Mouse (Mus musculus) B cell, adult 2 months (primary cell): ENCODE data around the gene Rela.
A peak's percentile ranks its signal among the peaks of the same experiment; 100 is the strongest.

Experiments
- DNase-seq, 2 experiments: peaks; one replicate each; pipeline ENCODE4 v3.0.0; 2022

Rela gene

GRCm38 (mm10) chr19:5636571-5637041 lies 677 bp upstream of the Rela start:
- peak in 1 of 2 experiments; percentile 49 for DNase-seq

- no peak for DNase-seq
These were observed 1.2 kb downstream of the Rela start for GRCm38 (mm10) chr19:5638416-5639005.

- no peak for DNase-seq
These were observed 3.1 kb downstream of the Rela start for GRCm38 (mm10) chr19:5640339-5640738.

- no peak for DNase-seq
These were observed 3.7 kb downstream of the Rela start for GRCm38 (mm10) chr19:5641021-5641420.

- no peak for DNase-seq
These were observed 4.4 kb downstream of the Rela start for GRCm38 (mm10) chr19:5641641-5642040.

GRCm38 (mm10) chr19:5645280-5645679 lies 8.0 kb downstream of the Rela start:
- DNase-seq, result no peak

DNA sequence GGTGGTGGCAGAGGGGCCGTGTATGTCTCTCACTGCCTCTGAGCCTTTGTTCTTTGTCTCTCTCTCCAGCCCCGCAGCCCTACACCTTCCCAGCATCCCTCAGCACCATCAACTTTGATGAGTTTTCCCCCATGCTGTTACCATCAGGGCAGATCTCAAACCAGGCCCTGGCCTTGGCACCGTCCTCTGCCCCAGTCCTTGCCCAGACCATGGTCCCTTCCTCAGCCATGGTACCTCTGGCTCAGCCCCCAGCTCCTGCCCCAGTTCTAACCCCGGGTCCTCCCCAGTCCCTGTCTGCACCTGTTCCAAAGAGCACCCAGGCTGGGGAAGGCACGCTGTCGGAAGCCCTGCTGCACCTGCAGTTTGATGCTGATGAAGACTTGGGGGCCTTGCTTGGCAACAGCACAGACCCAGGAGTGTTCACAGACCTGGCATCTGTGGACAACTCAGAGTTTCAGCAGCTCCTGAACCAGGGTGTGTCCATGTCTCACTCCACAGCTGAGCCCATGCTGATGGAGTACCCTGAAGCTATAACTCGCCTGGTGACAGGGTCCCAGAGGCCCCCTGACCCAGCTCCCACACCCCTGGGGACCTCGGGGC lies 9.5 kb downstream of the Rela start:
- no peak for DNase-seq

DNA sequence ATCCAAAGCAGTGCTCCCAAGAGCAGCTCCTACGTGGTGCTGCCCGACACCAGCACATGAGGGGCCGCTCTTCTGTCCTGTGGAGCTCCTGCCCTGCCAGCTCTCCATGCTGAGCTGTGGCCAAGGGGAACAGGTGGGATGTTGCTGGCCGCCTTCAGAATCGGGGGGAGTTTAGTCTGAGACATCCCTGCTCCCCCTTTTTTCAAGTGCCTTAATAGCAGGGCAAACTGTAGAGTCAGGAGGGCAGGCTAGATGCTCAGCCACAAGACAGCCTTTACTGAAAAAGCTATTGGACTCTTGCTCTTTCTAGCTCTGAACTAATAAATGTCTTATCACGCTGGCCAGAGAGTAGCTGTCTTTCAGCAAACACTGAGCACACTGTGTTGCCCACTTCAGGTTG lies 10.5 kb downstream of the Rela start:
- no peak for DNase-seq

DNA sequence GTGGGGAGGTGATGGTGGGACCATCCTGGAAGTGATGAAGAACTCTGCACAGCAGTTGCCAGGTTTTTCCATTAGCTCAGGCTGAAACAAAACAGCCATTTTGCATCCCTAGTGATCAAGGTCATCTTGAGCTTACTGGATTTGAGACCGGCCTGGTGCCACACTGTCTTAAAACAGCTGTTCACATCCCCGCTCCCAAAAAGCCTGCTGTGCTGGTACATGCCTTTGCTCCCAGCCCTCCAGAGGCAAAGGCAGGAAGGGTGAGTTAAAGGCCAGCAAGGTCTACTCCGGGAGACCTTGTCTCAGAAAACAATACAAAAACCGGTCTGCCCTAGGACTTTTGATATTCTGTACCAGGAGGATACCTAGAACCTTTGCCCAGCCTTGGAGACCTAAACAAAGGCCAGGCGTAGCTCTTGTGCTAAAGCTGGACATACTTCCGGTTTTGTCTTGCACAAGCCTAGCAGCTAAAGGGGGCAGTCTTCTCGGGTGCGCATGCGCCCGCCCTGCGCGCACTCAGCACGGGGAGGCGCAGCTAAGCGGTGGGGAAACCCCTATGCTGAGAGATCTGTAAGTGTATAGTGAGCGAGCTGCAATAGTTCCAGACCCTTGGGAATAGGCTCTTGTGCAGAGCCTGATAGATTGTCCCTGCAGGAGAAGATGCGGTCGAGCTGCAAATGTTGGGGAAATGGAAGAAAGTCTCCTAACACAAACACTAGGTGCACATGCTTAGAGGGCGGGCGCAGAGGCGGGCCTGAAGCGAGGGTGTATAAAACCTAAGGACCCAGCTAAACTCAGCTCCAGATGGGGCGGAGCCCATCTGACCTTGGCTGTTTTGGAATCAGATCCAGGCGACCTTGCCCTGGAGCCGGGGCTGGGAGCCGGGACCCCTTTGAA lies 11.4 kb downstream of the Rela start:
- DNase-seq, result peak; percentile 83 to 84

DNA sequence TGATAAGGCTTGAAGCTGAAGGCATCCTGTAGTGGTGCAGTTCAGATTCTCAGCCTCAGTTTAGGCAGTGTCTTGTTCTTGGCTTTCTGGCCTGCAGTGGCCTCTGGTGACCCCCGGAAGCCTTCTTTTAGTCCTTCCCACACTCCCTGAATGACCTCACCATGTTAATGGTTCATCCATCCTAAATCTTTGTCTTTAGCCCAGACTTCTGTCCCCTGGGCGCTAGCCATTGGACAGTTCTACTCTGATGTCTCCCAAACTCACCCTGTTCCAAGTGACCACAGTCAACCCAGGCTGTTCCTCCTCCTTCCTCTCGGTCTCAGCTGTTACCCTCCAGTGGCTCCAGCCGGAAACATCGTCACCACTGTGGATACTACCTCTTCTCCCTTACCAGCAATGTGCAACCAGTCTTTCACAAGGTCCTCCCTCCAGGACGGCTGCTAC lies 12.0 kb downstream of the Rela start:
- DNase-seq, result peak; percentile 46 to 47

DNA sequence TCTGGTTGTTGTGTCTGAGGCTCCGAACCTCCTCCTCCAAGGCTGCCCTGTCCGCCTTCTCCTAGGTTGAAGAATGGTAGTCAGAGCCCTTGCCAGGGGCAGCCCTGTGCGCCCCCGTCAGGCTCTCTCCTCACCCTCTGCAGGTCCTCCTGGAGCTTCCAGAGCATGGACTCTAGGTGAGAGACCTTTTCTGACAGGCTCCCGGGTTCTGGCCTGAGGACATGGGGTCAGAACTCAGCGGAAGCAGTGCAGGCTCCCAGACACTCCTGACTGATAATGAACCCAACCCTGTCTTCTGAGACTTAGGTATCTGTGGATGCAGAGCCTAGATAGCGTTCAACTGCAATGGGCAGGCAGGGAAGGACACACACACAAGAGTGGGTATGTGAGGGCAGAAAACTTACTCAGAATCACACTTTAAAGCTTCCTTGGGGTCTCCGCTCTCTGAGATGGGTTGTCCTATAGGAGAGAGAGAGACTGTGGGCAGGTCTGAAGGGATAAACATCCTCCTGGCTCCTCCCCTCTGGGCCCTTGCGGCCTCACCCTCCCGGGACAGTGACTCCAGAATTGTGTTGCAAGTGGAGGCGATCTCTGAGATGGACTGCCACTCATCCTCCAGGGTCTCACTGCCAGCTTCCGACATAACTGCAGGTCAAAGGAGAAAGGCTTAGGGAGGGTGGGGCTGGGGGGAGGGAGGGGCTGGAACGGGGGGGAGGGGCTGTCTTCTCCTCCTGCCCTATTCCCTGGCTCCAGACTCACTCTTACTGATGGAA lies 14.4 kb downstream of the Rela start:
- no peak for DNase-seq

GRCm38 (mm10) chr19:5652570-5652969 lies 15.3 kb downstream of the Rela start:
- DNase-seq, result no peak

DNA sequence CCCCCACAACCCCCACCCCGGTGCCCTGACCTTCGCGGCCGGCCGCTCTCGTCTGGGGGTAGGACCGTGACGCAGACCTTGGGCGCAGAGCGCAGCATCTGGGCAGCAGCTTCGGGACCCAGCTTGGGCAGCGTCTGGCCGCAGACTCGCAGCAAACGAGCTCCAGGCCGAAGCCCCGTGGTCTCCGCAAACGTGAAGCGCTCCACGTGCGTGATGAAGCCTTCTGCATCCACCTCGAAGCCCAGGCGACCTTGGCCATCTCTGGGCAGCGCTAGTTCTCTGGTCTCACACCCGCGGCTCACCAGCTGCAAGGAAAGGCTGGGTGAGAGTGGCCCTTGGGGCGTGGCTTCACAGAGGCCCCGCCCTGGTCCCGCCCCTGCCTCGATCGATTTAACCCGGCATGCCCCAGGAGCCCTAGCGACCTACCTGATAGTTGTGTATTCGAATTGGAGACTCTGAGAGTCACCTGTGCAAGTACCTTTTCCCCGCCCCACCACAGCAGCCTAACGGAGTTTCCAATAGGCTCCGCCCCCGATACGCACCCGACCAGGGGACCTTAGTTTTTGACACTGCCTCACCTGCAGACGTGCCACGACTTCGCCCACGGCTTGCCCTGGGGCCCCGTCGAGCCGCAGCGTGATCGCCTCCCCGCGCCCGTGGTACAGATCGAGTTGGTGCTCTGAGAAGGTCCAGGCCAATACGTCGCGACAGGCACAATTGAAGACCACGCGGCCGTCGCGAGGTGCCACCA lies 16.9 kb downstream of the Rela start:
- no peak for DNase-seq

- DNase-seq, result no peak
These were observed 17.5 kb downstream of the Rela start for GRCm38 (mm10) chr19:5654720-5655298.

DNA sequence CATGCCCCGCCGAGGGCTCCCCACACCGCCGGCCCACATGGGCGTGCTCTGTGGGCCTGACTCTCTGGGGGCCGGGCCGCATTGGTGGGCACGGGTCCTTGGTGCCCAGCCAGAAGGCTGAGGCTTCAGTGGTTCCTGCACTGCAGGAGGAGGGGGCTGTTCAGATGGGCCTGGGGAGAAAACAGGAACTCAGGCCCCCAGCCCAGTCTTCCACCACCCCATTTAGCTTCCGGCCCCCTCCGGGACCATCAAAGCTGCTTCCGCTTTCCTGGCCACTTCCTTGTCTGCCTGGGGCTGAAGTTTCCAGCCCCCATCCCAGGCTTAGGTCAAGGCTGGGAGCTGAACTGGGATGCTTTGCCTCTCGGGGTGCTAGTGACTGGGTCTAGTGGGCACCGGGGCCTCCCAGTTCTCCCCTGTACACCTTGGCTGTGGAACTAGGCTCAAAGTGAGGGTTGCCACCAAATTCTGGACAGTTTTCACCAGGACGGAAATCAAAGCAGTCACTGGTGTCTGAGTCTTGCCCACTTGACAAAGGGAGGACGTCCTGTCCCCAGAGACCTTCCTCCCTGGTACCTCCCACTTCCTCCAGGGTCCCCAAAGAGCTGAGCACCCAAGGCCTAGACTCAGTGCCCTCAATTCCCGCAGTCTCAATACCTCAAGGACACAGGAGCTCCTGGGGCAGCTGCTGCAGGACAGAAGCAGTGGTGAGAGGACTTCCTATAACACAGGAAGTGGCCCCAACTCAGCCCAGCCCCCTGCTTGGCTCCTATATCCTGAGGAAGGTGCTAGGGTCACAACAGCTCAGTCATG lies 23.9 kb downstream of the Rela start:
- DNase-seq, result peak; percentile 79 to 81

GRCm38 (mm10) chr19:5662310-5662709 lies 25.0 kb downstream of the Rela start:
- DNase-seq, result peak; percentile 76 to 79

DNA sequence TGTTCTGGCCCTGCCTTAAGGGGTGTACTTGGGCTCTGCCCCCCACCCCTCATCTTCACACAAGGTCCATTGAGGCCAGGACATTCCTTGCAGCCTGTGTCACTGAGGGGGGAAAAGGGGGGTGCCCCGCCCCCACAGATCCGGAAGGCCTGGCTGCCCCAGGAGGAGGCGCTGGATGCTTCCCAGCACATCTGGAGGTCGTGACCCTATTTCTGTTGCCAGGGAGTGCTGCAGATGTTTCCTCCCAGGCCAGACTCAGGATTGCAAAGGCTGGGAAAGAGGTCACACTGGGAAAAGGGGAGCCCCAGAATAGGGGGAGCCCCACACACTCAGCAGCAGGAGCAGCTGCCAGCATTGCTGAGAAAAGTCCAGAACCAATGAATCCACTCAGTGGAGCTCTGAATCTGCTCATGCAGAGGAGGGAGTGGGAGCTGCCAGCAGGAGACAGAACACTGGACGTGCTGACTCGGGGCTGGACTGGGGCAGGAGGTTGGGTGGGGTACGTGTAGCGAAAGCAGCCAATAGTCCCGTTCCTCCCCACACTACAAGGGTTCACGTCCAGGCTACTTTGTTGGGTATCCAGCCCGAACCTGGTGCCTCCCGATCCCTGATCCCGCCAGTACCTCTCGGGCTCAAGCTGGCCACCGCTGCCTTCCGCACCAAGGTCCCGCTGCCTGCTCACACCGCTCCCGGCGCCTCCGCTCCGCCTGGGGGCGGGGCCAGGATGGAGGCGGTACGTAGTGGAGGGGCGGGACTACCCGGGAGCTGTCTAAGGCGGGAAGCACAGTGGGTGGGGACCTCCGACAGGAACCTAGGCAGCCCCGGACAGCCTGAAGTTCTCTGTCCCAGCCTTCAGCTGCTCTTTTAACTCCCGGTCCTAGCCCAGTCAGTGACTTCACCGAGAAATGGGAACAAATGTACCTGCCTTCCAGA lies 26.0 kb downstream of the Rela start, which contains the start of gene Sipa1:
Sipa1 (minus strand) TSS at position 727 of the 933 bp plus-strand sequence.
- peak; percentile 96 to 97 for DNase-seq

DNA sequence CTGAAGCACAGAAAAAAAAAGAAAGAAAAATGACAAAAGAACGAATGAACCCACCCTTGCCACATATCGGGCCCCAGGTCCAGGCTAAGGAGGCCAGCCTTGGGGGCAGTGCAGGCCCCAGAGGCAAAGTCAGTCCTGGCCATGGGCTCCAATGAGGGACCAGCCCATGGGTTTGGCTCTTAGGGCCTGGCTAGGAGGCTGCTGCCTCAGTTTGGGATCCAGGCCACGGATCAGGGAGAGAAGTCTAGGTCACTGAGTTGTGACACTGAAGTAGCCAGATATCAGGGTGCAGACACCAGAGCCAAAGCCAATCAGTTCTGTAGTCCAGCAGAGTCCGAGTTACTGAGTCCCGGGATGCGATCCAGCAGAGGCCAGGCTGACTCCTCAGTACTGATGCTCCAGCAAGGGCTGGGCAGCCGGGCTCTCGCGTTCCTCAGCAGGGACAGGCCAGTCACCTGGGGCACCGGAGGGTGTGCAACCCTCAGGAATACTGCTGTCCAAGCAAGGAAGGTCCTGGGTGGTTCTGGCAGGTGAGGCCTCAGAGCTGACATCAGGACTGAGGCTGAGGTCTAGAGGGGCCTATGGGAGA lies 27.5 kb downstream of the Rela start:
- DNase-seq, result no peak

DNA sequence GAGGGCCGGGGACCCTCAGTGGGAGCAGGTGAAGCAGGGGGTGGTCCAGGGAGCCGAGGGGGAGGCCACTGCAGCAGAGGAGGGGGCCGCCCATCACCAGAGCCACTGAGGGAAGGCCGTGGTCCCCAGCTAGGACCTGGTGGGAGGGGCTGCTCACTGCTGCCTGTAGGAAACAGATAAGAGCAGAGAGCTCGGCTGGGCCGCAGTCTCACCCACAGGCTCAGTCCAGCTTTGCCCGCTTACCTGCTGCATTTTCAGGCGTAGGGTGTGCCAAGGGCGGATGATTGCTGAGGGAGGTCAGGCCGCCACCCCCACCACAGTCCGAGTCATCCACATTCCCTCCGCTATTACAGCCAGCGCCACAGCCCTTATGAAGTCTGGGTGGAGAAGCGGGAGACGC lies 28.2 kb downstream of the Rela start:
- DNase-seq, result no peak
